Comparison of ENCODE assay signal across 8 mouse cellular contexts in the genomic region with DNA sequence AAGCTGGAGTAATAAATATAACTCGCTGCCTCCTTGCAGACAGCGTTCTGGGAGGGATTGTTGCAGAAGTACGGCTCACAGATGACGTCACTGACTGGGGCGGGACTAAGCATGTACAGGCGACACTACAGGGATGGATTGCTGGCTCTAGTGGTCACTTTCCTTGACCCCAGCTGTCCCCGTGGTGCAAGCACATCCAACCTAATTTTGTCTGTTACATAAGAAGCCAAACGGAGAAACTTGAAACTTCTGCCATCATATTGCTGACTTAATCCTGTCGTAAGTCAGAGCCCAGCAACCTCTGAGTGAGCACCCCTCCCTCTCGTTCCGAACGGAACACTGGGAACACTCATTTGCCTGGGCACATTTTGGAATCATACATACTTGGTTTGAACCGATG. TPM values are rescaled to one million over a fixed set of nuclear protein-coding genes. Genes with fewer than 3 reads are reported as not detected.
A peak's percentile ranks its signal among the peaks of the same experiment; 100 is the strongest.
DNase-seq lines count a peak whose midpoint lies in the region; ATAC-seq and TF ChIP-seq lines count a peak whose summit lies in the region.

No protein-coding gene starts in this region.

- no peak overlapping the region for H3K9ac ChIP-seq in hindbrain, embryonic 14.5 days

- TF ChIP-seq CTCF in gastrocnemius, adult 2 months (IDR thresholded peaks at IDR 0.05) = no peak

- no peaks in the 10 kb centered on the region; the same call in 1 of the 2 replicates for H3K4me1 ChIP-seq in hindbrain, embryonic 14.5 days (replicated peaks; ENCODE audit: control insufficient read depth, insufficient read depth, low read length)

- peak; percentile 83 for DNase-seq in adrenal gland, adult 2 months
- peak; percentile 43 to 44 for DNase-seq in cerebellum, postnatal 36 days
- peak; percentile 91 for DNase-seq in gastrocnemius, adult 2 months
- DNase-seq in hindbrain, embryonic 14.5 days (ENCODE audit: low spot score) = peak; percentile 71
- DNase-seq in layer of hippocampus, postnatal 36 days = peak; percentile 36 to 42
- DNase-seq in lung, postnatal 10 days = peak; percentile 84
- DNase-seq in retina, embryonic 14.5 days (ENCODE audit: low spot score) = peak; percentile 72

- peak overlapping the region; percentile 48 for H3K4me3 ChIP-seq in gastrocnemius, adult 2 months
- peak overlapping the region; percentile 31 for H3K4me3 ChIP-seq in hindbrain, embryonic 14.5 days (replicated peaks; ENCODE audit: low read length)

- H3K27ac ChIP-seq in gastrocnemius, adult 2 months = peak overlapping the region; percentile 84
- no peak overlapping the region for H3K27ac ChIP-seq in hindbrain, embryonic 14.5 days

- ATAC-seq in hindbrain, embryonic 14.5 days (ENCODE audit: low FRiP score) = peak; percentile 79; the same call in 1 of the 2 replicates
- no peak for ATAC-seq in erythroid progenitor cell, adult 5-6 weeks (replicated peaks; ENCODE audit: low FRiP score, poor library complexity, severe bottlenecking)

- no peaks in the 10 kb centered on the region for H3K36me3 ChIP-seq in hindbrain, embryonic 14.5 days (replicated peaks; ENCODE audit: control insufficient read depth, insufficient read depth)

- H3K9me3 ChIP-seq in hindbrain, embryonic 14.5 days (ENCODE audit: control insufficient read depth, low read length) = no peaks in the 10 kb centered on the region

- H3K4me2 ChIP-seq in hindbrain, embryonic 14.5 days (replicated peaks) = peak overlapping the region; percentile 56

- H3K27me3 ChIP-seq in hindbrain, embryonic 14.5 days (ENCODE audit: control insufficient read depth, insufficient read depth, low read length) = no peaks in the 10 kb centered on the region

- intact Hi-C loops in gastrocnemius, adult 2 months (cut with DNase I) = loop anchor here (1.0 kb wide), 1 partner anchor 121 kb away; a partner anchor contains a TSS

- 31% methylated on average over 13 of the region's 13 CpGs for WGBS in hindbrain, embryonic 14.5 days

RNA-seq across cellular contexts. Expression of a gene that starts 52.1 kb away (rescaled TPM):
- total RNA-seq in adrenal gland, adult 2 months (2021) = 100 to 1,000 TPM; 144 to 170 TPM
- polyA plus RNA-seq in adrenal gland, adult 2 months (2012; rRNA removed) = 2.1 and 2.2 TPM in 2 replicates
- 100 to 1,000 TPM; 259 to 336 TPM for total RNA-seq in gastrocnemius, adult 2 months (2021)
- polyA plus RNA-seq in hindbrain, embryonic 14.5 days (2014; fragmentation: Nextera tagmentation; extraction: Ambion mirVana) = 274 and 277 TPM in 2 replicates
- total RNA-seq in layer of hippocampus, postnatal 36 days (2021) = 100 to 1,000 TPM; 299 to 316 TPM
- 76.3 and 103 TPM in 2 replicates for total RNA-seq in erythroid progenitor cell, adult 5-6 weeks (2015; ENCODE audit: low replicate concordance)
- 72.8 and 80.6 TPM in 2 replicates for total RNA-seq in erythroid progenitor cell, adult 5-6 weeks (2017; ENCODE audit: low replicate concordance)

Comparison
In these comparisons a context has a peak if more than half of its experiments do, and no peak if none do; other contexts are left out.
1. DNase-seq: peak in every context shown above with its lines; median percentile 91 in gastrocnemius, adult 2 months; 84 in lung, postnatal 10 days; 83 in adrenal gland, adult 2 months; 72 in retina, embryonic 14.5 days; 71 in hindbrain, embryonic 14.5 days; 44 in cerebellum, postnatal 36 days; 39 in layer of hippocampus, postnatal 36 days.